Mouse (Mus musculus) thymus, postnatal 0 days (tissue): ENCODE measurements around the gene Olfr731. TPM values are rescaled to one million over a fixed set of nuclear protein-coding genes. Genes with fewer than 3 reads are reported as not detected.

Experiments
- DNase-seq: peaks from one replicate; pipeline ENCODE4 v3.0.0-alpha.2; 2015; ENCODE audit warnings: low spot score
- polyA plus RNA-seq: library from polyadenylated mRNA; unstranded; fragments of >200 nt; fragmentation: Nextera tagmentation; extraction: Ambion mirVana; gene quantifications from 2 replicates; pipeline ENCODE4 v1.2.1, GENCODE M21; 2015

Gene Olfr731
- polyA plus RNA-seq: not detected in 2 replicates

- DNase-seq: no peak
Measured at GRCm38 (mm10) chr14:50241766-50242165, at the start of gene Olfr731. Olfr731 (minus strand) TSS chr14:50241866.

GRCm38 (mm10) chr14:50284106-50284505 lies 42.4 kb upstream of the Olfr731 start, which contains the start of gene Olfr732:
Olfr732 (minus strand) TSS chr14:50284206.
- no peak for DNase-seq

- no peak for DNase-seq
Measured at GRCm38 (mm10) chr14:50188098-50188497, 53.6 kb downstream of the Olfr731 start, which contains the start of gene Olfr730. Olfr730 (minus strand) TSS chr14:50188198.

Other genes starting within 250 kb of the Olfr731 start
- gene Olfr725, start 201.5 kb downstream of the Olfr731 start, polyA plus RNA-seq: not detected in 2 replicates
- not detected in 2 replicates for gene Olfr726, start 150.9 kb downstream of the Olfr731 start, polyA plus RNA-seq
- gene Olfr727, start 118.7 kb downstream of the Olfr731 start, polyA plus RNA-seq: not detected in 2 replicates
- not detected in 2 replicates for gene Olfr728, start 99.2 kb downstream of the Olfr731 start, polyA plus RNA-seq
- gene Olfr729, start 89.0 kb downstream of the Olfr731 start, polyA plus RNA-seq: not detected in 2 replicates
- gene Olfr730, start 53.7 kb downstream of the Olfr731 start, polyA plus RNA-seq: not detected in 2 replicates
- not detected in 2 replicates for gene Olfr732, start 42.3 kb upstream of the Olfr731 start, polyA plus RNA-seq
- not detected in 2 replicates for gene Olfr733, start 59.7 kb upstream of the Olfr731 start, polyA plus RNA-seq
- not detected in 2 replicates for gene Olfr734, start 84.9 kb upstream of the Olfr731 start, polyA plus RNA-seq
- gene Olfr735, start 107.0 kb upstream of the Olfr731 start, polyA plus RNA-seq: 0.04 TPM in 1 of 2 replicates, not detected in the other
- 0.17 and 0.28 TPM in 2 replicates for gene Tlr11, start 116.0 kb upstream of the Olfr731 start, polyA plus RNA-seq
- gene Olfr736, start 139.3 kb upstream of the Olfr731 start, polyA plus RNA-seq: not detected in 2 replicates
- gene Olfr738, start 165.7 kb upstream of the Olfr731 start, polyA plus RNA-seq: not detected in 2 replicates
- not detected in 2 replicates for gene Olfr739, start 176.8 kb upstream of the Olfr731 start, polyA plus RNA-seq
- not detected in 2 replicates for gene Olfr740, start 203.7 kb upstream of the Olfr731 start, polyA plus RNA-seq
- gene Olfr741, start 230.9 kb upstream of the Olfr731 start, polyA plus RNA-seq: not detected in 2 replicates